Mouse (Mus musculus): Measurements from ENCODE around the gene Gm28048. TPM values are rescaled to one million over a fixed set of nuclear protein-coding genes. Genes with fewer than 3 reads are reported as not detected.

The Gm28048 gene
- polyA plus RNA-seq, 2 experiments, result 2.8 to 6.8 TPM

DNA sequence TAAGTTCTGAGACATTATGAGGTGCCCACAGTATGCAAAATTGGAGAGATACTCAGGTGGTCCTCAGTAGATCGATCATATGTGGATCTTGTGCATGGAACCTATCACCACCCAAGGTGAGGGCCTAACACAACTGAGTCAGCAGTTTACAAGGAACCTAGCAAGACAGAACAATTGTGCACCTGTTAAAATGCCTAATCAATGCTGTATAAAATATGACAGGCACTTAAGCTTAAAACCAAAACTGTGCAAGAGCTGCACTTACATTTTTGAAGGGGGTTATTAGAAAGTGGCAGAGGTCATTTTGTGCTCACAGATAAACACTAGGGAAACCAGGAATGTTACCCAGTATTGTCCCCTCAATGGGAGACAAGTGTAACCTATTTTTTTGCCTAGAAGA lies 23.4 kb upstream of the Gm28048 start:
- Histone ChIP-seq H3K9me3 (ENCODE audit: control insufficient read depth, low read length) (no peaks in the 10 kb centered on the region), H3K4me3 (ENCODE audit: insufficient read depth in 1 of 2, low read depth in 2 of 2, low read length in 2 of 2) (no peak overlapping the region), H3K4me1 (replicated peaks; ENCODE audit: control insufficient read depth in 2 of 2, insufficient read depth in 2 of 2, low read length in 1 of 2) (peaks cover 6 to 7% of the 10 kb centered on the region in 2 experiments), H3K4me2 (ENCODE audit: low read depth) (no peak overlapping the region), H3K9ac (replicated peaks) (no peak overlapping the region), H3K36me3 (replicated peaks; ENCODE audit: control insufficient read depth, insufficient read depth, low read depth) (peaks cover 46% of the 10 kb centered on the region), H3K27me3 (ENCODE audit: control insufficient read depth, insufficient read depth, low read length) (no peaks in the 10 kb centered on the region), H3K27ac (no peak overlapping the region)
- ATAC-seq (ENCODE audit: insufficient read depth), result no peak
- 83% methylated on average over 1 of the region's 1 CpGs for WGBS (ENCODE audit: insufficient replicate concordance)
- TF ChIP-seq CTCF (IDR thresholded peaks at IDR 0.05; ENCODE audit: low read depth) (no peak), EP300 (IDR thresholded peaks at IDR 0.05; ENCODE audit: low read depth) (no peak)
- DNase-seq (ENCODE audit: low read depth in 3 of 3, low spot score in 3 of 3), result no peak

DNA sequence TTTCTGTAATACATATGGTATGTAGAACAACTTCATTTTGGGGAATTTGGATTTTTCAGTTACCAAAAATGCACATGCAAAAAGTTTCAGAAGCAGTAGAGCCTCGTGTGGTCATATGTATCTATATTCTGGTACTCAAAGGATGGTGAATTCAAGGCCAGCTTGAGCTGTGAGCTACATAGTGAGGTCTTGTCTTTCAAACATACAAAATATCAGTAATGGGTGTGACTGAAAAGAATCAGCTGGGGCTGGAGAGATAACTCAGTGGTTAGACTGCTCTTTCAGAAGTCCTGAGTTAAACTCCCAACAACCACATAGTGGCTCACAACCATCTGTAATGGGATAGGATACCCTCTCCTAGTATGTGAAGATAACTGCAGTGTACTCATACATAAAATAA lies 16.4 kb upstream of the Gm28048 start:
- 28% methylated on average over 1 of the region's 1 CpGs for WGBS (ENCODE audit: insufficient replicate concordance)
- H3K36me3 ChIP-seq (replicated peaks; ENCODE audit: control insufficient read depth, insufficient read depth, low read depth), result peaks cover 80% of the 10 kb centered on the region
- peak overlapping the region; percentile 75 for H3K27ac ChIP-seq
- TF ChIP-seq EP300 (IDR thresholded peaks at IDR 0.05; ENCODE audit: low read depth), result peak; percentile 56; the same call in 1 of the 2 replicates
- no peak for TF ChIP-seq CTCF (IDR thresholded peaks at IDR 0.05; ENCODE audit: low read depth)
- no peak overlapping the region for H3K4me3 ChIP-seq (ENCODE audit: insufficient read depth in 1 of 2, low read depth in 2 of 2, low read length in 2 of 2)
- H3K27me3 ChIP-seq (ENCODE audit: control insufficient read depth, insufficient read depth, low read length), result no peaks in the 10 kb centered on the region
- no peaks in the 10 kb centered on the region for H3K9me3 ChIP-seq (ENCODE audit: control insufficient read depth, low read length)
- ATAC-seq (ENCODE audit: insufficient read depth), result peak; percentile 94
- peaks cover 10% of the 10 kb centered on the region in 2 experiments for H3K4me1 ChIP-seq (replicated peaks; ENCODE audit: control insufficient read depth in 2 of 2, insufficient read depth in 2 of 2, low read length in 1 of 2)
- H3K9ac ChIP-seq (replicated peaks), result peak overlapping the region; percentile 43; the same call in 1 of the 2 replicates
- peak in 2 of 3 experiments; percentile 46 to 60 for DNase-seq (ENCODE audit: low read depth in 3 of 3, low spot score in 3 of 3)
- peak overlapping the region; percentile 56 for H3K4me2 ChIP-seq (ENCODE audit: low read depth)

DNA sequence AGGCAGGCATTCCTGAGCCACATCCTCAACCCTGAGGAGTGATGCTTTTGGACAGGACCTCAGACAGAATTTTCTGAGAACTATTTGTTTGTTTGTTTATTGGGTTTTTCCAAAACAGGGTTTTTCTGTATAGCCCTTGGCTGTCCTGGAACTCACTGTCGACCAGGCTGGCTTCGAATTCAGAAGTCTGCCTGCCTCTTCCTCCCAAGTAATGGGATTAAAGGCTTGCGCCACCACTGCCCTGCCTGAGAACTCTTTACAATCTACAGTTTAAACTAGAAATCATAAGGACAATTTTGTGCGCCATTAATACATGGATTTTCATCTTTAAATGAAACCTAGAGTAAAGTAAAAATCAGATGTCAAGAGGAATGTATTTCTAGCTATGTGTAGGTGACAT lies 13.6 kb upstream of the Gm28048 start:
- H3K9me3 ChIP-seq (ENCODE audit: control insufficient read depth, low read length), result no peaks in the 10 kb centered on the region
- no peak for DNase-seq (ENCODE audit: low read depth in 3 of 3, low spot score in 3 of 3)
- H3K27ac ChIP-seq, result no peak overlapping the region
- no peaks in the 10 kb centered on the region for H3K27me3 ChIP-seq (ENCODE audit: control insufficient read depth, insufficient read depth, low read length)
- no peak overlapping the region for H3K4me2 ChIP-seq (ENCODE audit: low read depth)
- H3K9ac ChIP-seq (replicated peaks), result no peak overlapping the region
- no peak for ATAC-seq (ENCODE audit: insufficient read depth)
- TF ChIP-seq EP300 (IDR thresholded peaks at IDR 0.05; ENCODE audit: low read depth) (no peak), CTCF (IDR thresholded peaks at IDR 0.05; ENCODE audit: low read depth) (no peak)
- peaks cover 14 to 19% of the 10 kb centered on the region in 2 experiments for H3K4me1 ChIP-seq (replicated peaks; ENCODE audit: control insufficient read depth in 2 of 2, insufficient read depth in 2 of 2, low read length in 1 of 2)
- no peak overlapping the region for H3K4me3 ChIP-seq (ENCODE audit: insufficient read depth in 1 of 2, low read depth in 2 of 2, low read length in 2 of 2)
- H3K36me3 ChIP-seq (replicated peaks; ENCODE audit: control insufficient read depth, insufficient read depth, low read depth), result peaks cover 58% of the 10 kb centered on the region
- 82% methylated on average over 4 of the region's 4 CpGs for WGBS (ENCODE audit: insufficient replicate concordance)

DNA sequence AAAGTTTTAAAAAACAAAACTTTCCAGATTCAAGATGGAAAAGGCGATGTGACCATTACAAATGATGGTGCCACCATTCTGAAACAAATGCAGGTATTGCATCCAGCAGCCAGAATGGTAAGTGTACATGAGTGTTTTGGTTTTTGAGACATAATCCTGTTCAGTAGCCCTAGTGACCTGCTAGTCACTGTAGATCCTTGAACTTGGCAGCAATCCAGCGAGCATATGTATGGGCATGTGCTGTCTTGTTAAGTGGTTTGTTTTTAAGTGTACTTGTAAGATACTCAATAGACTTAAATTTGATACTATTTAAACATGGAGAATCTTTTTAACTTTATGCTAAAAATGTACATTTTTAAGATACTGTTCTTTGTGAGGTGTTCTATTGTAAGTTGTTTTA lies 12.4 kb upstream of the Gm28048 start:
- no peak overlapping the region for H3K4me3 ChIP-seq (ENCODE audit: insufficient read depth in 1 of 2, low read depth in 2 of 2, low read length in 2 of 2)

DNA sequence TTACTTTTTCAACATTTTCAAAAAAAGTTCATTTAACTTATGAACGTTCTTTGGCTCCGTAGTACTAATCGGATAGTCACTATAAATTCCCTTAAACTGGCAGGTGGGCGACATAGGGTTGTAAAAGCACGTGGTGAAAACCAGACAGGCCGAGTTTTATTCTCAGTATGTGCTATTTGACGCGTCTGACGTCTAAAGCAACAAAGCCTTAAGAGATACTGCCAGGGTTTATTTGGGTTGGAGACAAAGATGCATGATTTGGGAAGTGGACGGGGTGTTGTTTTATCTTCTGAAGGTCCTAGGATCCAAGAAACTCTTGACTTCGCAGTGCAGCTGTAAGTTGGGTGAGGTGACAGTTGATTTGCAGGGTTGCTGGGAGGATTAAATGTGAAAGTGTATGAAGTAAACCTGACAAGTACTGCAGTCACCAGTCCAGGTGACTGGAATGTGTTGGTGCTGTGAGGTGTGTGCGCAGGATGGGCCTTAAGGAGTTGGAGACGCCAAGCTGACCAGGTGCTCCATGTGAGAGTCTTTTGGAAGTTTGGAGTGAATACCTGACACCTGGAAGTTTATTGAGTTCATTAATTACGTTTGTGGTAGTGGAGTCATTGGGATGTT lies 9.4 kb upstream of the Gm28048 start:
- Histone ChIP-seq H3K4me3 (ENCODE audit: insufficient read depth in 1 of 2, low read depth in 2 of 2, low read length in 2 of 2) (peak overlapping the region; percentile 65 to 71), H3K27ac (peak overlapping the region; percentile 1), H3K4me2 (ENCODE audit: low read depth) (peak overlapping the region; percentile 80), H3K9me3 (ENCODE audit: control insufficient read depth, low read length) (no peaks in the 10 kb centered on the region), H3K27me3 (ENCODE audit: control insufficient read depth, insufficient read depth, low read length) (no peaks in the 10 kb centered on the region), H3K36me3 (replicated peaks; ENCODE audit: control insufficient read depth, insufficient read depth, low read depth) (peaks cover 27% of the 10 kb centered on the region), H3K4me1 (replicated peaks; ENCODE audit: control insufficient read depth in 2 of 2, insufficient read depth in 2 of 2, low read length in 1 of 2) (peaks cover 4 to 11% of the 10 kb centered on the region in 2 experiments), H3K9ac (replicated peaks) (peak overlapping the region; percentile 76)
- TF ChIP-seq EP300 (IDR thresholded peaks at IDR 0.05; ENCODE audit: low read depth) (no peak), CTCF (IDR thresholded peaks at IDR 0.05; ENCODE audit: low read depth) (no peak)
- 5% methylated on average over 14 of the region's 14 CpGs for WGBS (ENCODE audit: insufficient replicate concordance)
- no peak for DNase-seq (ENCODE audit: low read depth in 3 of 3, low spot score in 3 of 3)
- ATAC-seq (ENCODE audit: insufficient read depth), result no peak

More for the DNA sequence above, 12.4 kb upstream of the Gm28048 start:
- H3K4me2 ChIP-seq (ENCODE audit: low read depth), result no peak overlapping the region
- no peak for TF ChIP-seq EP300 (IDR thresholded peaks at IDR 0.05; ENCODE audit: low read depth)
- TF ChIP-seq CTCF (IDR thresholded peaks at IDR 0.05; ENCODE audit: low read depth), result no peak
- H3K36me3 ChIP-seq (replicated peaks; ENCODE audit: control insufficient read depth, insufficient read depth, low read depth), result peaks cover 46% of the 10 kb centered on the region
- H3K9ac ChIP-seq (replicated peaks), result no peak overlapping the region
- ATAC-seq (ENCODE audit: insufficient read depth), result no peak
- no peak for DNase-seq (ENCODE audit: low read depth in 3 of 3, low spot score in 3 of 3)
- H3K27ac ChIP-seq, result no peak overlapping the region
- H3K27me3 ChIP-seq (ENCODE audit: control insufficient read depth, insufficient read depth, low read length), result no peaks in the 10 kb centered on the region
- H3K4me1 ChIP-seq (replicated peaks; ENCODE audit: control insufficient read depth in 2 of 2, insufficient read depth in 2 of 2, low read length in 1 of 2), result peaks cover 14 to 21% of the 10 kb centered on the region in 2 experiments
- 82% methylated on average over 2 of the region's 2 CpGs for WGBS (ENCODE audit: insufficient replicate concordance)
- no peaks in the 10 kb centered on the region for H3K9me3 ChIP-seq (ENCODE audit: control insufficient read depth, low read length)

Data from liver, embryonic 14.5 days (tissue).